Mouse (Mus musculus) small intestine, adult 10 weeks (tissue): ENCODE data around the gene Tprgl. TPM values are rescaled to one million over a fixed set of nuclear protein-coding genes. Genes with fewer than 3 reads are reported as not detected.

Source experiments
- polyA plus RNA-seq: library from polyadenylated mRNA; stranded (reverse); fragments of 350-450 nt; fragmentation: Illumina TruSeq; extraction: RNeasy Lipid Tissue Mini Kit (QIAGEN cat#74804); gene quantifications from one replicate; pipeline ENCODE4 v1.2.3, GENCODE M21; 2014; ENCODE audit warnings: low replicate concordance

Gene Tprgl
- polyA plus RNA-seq: 55.3 TPM

GRCm38 (mm10) chr4:154160538-154161390 is at the start of gene Tprgl:
TSS of gene Tprgl (minus strand) at chr4:154160666.

GRCm38 (mm10) chr4:154170506-154171150 is 10.2 kb upstream of the Tprgl start, which contains the start of gene Megf6:
TSS of gene Megf6 (plus strand) at chr4:154170730.

GRCm38 (mm10) chr4:154142211-154143040 is 18.0 kb downstream of the Tprgl start, which contains the start of gene Wrap73:
TSS of gene Wrap73 (plus strand) at chr4:154142372.

GRCm38 (mm10) chr4:154140182-154140212 is 20.5 kb downstream of the Tprgl start, which contains the start of gene Trp73:
TSS of gene Trp73 (minus strand) at chr4:154140208.

Other genes starting within 250 kb of the Tprgl start
- 10.1 TPM for gene A430005L14Rik, start 203.4 kb downstream of the Tprgl start, polyA plus RNA-seq
- 8.5 TPM for gene Dffb, start 185.5 kb downstream of the Tprgl start, polyA plus RNA-seq
- 9.1 TPM for gene Cep104, start 185.5 kb downstream of the Tprgl start, polyA plus RNA-seq
- 7.7 TPM for gene Lrrc47, start 148.9 kb downstream of the Tprgl start, polyA plus RNA-seq
- gene Smim1, start 134.4 kb downstream of the Tprgl start, polyA plus RNA-seq: not detected
- not detected for gene Ccdc27, start 118.0 kb downstream of the Tprgl start, polyA plus RNA-seq
- gene Trp73, start 20.5 kb downstream of the Tprgl start, polyA plus RNA-seq: not detected
- gene Wrap73, start 18.3 kb downstream of the Tprgl start, polyA plus RNA-seq: not detected
- 0.07 TPM for gene Megf6, start 10.1 kb upstream of the Tprgl start, polyA plus RNA-seq
- gene Arhgef16, start 141.0 kb upstream of the Tprgl start, polyA plus RNA-seq: 0.85 TPM
- not detected for gene B230104I21Rik, start 175.5 kb upstream of the Tprgl start, polyA plus RNA-seq